Mouse (Mus musculus) liver, embryonic 13.5 days (tissue): Measurements from ENCODE around the gene Bclaf1. TPM values are rescaled to one million over a fixed set of nuclear protein-coding genes. Genes with fewer than 3 reads are reported as not detected.

Experiments
- ATAC-seq: fragments of 200-750 bp; cut with Nextera tagmentation; 2 replicates; pipeline ENCODE4 v1.8.0; 2017; ENCODE audit warnings: low read depth, mild to moderate bottlenecking, moderate number of reproducible peaks, moderate library complexity
- DNase-seq: peaks from one replicate; pipeline ENCODE4 v3.0.0; 2022
- H3K27ac ChIP-seq: fragments of 300-500 bp; sonication (generic); 2 replicates; pipeline ENCODE4 v1.5.1; 2015; ENCODE audit warnings: moderate library complexity, mild to moderate bottlenecking, inconsistent platforms
- H3K27me3 ChIP-seq: fragments of 300-500 bp; sonication (generic); 2 replicates; pipeline ENCODE4 v1.6.1; 2015; ENCODE audit warnings: mild to moderate bottlenecking, inconsistent platforms
- H3K36me3 ChIP-seq: fragments of 300-500 bp; sonication (generic); 2 replicates; pipeline ENCODE4 v1.6.1; 2015; ENCODE audit warnings: mild to moderate bottlenecking, inconsistent platforms
- H3K4me1 ChIP-seq: fragments of 300-500 bp; sonication (generic); replicated peaks from 2 replicates; pipeline ENCODE4 v1.6.1; 2015; ENCODE audit warnings: inconsistent platforms
- H3K4me2 ChIP-seq: fragments of 300-500 bp; sonication (generic); 2 replicates; pipeline ENCODE4 v1.6.1; 2015; ENCODE audit warnings: inconsistent platforms, mild to moderate bottlenecking, moderate library complexity
- H3K4me3 ChIP-seq: fragments of 300-500 bp; sonication (generic); replicated peaks from 2 replicates; pipeline ENCODE4 v1.5.1; 2015; ENCODE audit warnings: mild to moderate bottlenecking, inconsistent platforms
- H3K9ac ChIP-seq: fragments of 300-500 bp; sonication (generic); 2 replicates; pipeline ENCODE4 v1.6.1; 2015; ENCODE audit warnings: mild to moderate bottlenecking, inconsistent platforms
- H3K9me3 ChIP-seq: fragments of 300-500 bp; sonication (generic); replicated peaks from 2 replicates; pipeline ENCODE4 v1.6.1; 2016; ENCODE audit warnings: inconsistent platforms
- WGBS: fragments of 180-500 bp; shearing (Covaris S2); methylation state at CpG from one replicate; pipeline ENCODE4 v1.1.7; 2015; ENCODE audit not compliant: insufficient replicate concordance; 5-methylcytosine and 5-hydroxymethylcytosine counted together
- polyA plus RNA-seq: library from polyadenylated mRNA; unstranded; fragments of >200 nt; fragmentation: Nextera tagmentation; extraction: Ambion mirVana; gene quantifications from 2 replicates; pipeline ENCODE4 v1.2.1, GENCODE M21; 2015

Gene Bclaf1
- 57.1 and 68.8 TPM in 2 replicates for polyA plus RNA-seq

DNA sequence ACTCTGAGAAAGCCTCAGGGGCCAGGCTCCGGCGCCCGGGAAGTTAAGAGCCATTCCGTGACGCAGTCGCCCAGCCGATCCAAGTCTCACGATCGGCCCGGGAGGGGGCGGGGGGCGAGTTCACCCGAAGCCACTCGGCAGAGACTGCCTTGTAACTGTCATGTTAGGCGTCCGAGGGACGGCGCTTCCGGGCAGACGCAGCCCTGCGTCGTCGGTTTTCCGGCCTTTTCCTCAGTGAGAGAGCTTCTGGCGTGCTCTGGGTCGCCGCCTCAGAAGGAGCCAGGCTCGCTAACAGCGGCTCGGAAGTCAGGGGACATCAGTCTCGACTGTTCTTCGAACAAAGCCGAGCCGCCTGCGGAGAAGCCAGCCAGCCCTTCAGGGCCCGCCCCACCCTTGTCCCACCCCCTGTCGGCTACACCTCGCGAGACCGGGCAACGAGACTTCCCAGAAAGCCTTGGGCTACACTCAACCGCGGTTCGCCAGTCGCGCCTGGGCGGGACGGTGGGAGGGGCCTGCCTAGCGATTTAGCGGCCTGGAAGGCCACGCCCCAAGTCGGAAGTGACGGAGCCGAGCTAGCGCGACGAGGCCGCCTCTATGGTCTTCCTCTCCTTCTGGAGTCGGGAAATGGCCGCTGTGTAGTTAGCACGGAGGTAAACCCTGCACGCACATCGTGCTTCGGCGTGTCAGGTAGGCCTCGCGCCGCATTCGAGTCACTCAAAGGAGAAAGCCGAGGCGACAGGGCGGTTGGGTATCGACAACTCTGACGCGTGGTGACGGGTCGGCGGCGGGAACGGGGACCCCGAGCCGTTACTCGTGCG lies at the start of gene Bclaf1:
Gene Bclaf1 (plus strand): TSS at position 552 of the 818 bp plus-strand sequence.
- ATAC-seq, result peak; percentile 96
- Histone ChIP-seq H3K4me3 (peak within 1 kb of the TSS; percentile 95), H3K4me1 (peaks cover 35% of the 10 kb centered on the region), H3K36me3 (no peaks in the 10 kb centered on the region; the same call in 1 of the 2 replicates), H3K9ac (peak within 1 kb of the TSS; percentile 96), H3K27ac (peak within 1 kb of the TSS; percentile 98), H3K27me3 (no peaks in the 10 kb centered on the region), H3K9me3 (no peaks in the 10 kb centered on the region), H3K4me2 (peak within 1 kb of the TSS; percentile 81)
- peak; percentile 100 for DNase-seq
- WGBS, result under 1% methylated on average over 84 of the region's 84 CpGs

DNA sequence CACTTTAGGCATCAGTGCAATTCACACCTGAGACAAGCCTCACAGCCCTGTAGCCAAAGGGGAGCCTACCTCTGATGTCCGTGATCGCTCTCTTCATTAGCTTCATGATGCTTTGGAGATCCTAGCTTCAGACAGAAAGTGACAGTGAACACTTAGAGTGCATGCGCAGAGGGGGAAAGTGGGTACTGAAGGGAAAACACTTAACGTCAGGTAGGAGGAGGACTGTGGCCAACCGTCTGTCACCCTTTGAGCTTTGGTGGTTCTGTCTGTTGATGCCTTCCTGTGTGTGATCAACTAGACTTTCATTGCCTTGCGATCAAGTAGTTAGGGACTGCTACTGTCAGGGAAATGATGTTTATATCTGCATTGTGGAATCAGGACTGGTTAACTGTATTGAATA lies 49.4 kb upstream of the Bclaf1 start:
- H3K27me3 ChIP-seq, result no peaks in the 10 kb centered on the region
- no peak overlapping the region for H3K4me3 ChIP-seq
- H3K9me3 ChIP-seq, result no peaks in the 10 kb centered on the region
- ATAC-seq (no peak), DNase-seq (no peak)
- 0 out of 2 replicates have a peak, but pooled peaks cover 4% of the 10 kb centered on the region for H3K36me3 ChIP-seq
- H3K9ac ChIP-seq, result no peak overlapping the region
- no peak overlapping the region for H3K4me2 ChIP-seq
- H3K4me1 ChIP-seq, result peaks cover 4% of the 10 kb centered on the region
- WGBS, result 84% methylated on average over 6 of the region's 6 CpGs
- no peak overlapping the region for H3K27ac ChIP-seq

GRCm38 (mm10) chr10:20264479-20264878 lies 47.8 kb upstream of the Bclaf1 start:
- Histone ChIP-seq H3K4me3 (no peak overlapping the region), H3K36me3 (0 out of 2 replicates have a peak, but pooled peaks cover 4% of the 10 kb centered on the region), H3K4me2 (no peak overlapping the region), H3K4me1 (no peaks in the 10 kb centered on the region), H3K27ac (no peak overlapping the region), H3K9me3 (no peaks in the 10 kb centered on the region), H3K27me3 (no peaks in the 10 kb centered on the region), H3K9ac (no peak overlapping the region)
- WGBS, result 86% methylated on average over 7 of the region's 7 CpGs
- ATAC-seq, result no peak
- no peak for DNase-seq

GRCm38 (mm10) chr10:20267032-20267431 lies 45.2 kb upstream of the Bclaf1 start:
- Histone ChIP-seq H3K4me1 (no peaks in the 10 kb centered on the region), H3K9ac (no peak overlapping the region), H3K9me3 (no peaks in the 10 kb centered on the region), H3K27me3 (no peaks in the 10 kb centered on the region), H3K27ac (no peak overlapping the region), H3K4me3 (no peak overlapping the region), H3K4me2 (no peak overlapping the region), H3K36me3 (peaks cover 7% of the 10 kb centered on the region; the same call in 1 of the 2 replicates)
- DNase-seq (no peak), ATAC-seq (no peak)
- 62% methylated on average over 10 of the region's 10 CpGs for WGBS

DNA sequence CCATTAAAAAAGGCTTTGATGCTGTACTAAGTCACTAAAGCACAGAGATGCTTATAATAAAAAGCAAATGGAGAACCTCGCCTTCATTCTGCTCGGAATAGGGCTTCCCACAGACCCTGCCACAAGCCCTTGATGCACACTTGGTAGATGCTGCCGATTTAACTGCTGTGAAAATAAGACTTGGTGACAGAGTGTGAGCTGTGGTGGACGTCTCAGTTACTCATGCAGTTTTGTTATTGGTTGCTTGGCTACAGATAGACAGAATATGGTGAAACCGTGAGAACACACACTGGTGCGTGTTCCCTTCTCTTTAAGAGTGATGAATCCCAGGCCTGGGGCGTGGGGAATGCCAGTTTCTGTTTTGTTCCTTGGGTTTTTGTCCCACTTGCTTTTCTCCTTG lies 43.3 kb upstream of the Bclaf1 start:
- H3K27ac ChIP-seq, result no peak overlapping the region
- H3K4me2 ChIP-seq, result no peak overlapping the region
- WGBS, result 74% methylated on average over 7 of the region's 7 CpGs
- peaks cover 9% of the 10 kb centered on the region for H3K36me3 ChIP-seq
- no peaks in the 10 kb centered on the region for H3K27me3 ChIP-seq
- H3K4me3 ChIP-seq, result no peak overlapping the region
- H3K4me1 ChIP-seq, result peaks cover 10% of the 10 kb centered on the region
- H3K9ac ChIP-seq, result no peak overlapping the region
- H3K9me3 ChIP-seq, result no peaks in the 10 kb centered on the region
- ATAC-seq (no peak), DNase-seq (no peak)

GRCm38 (mm10) chr10:20272380-20272779 lies 39.9 kb upstream of the Bclaf1 start:
- Histone ChIP-seq H3K27ac (no peak overlapping the region), H3K4me1 (peaks cover 20% of the 10 kb centered on the region), H3K9ac (no peak overlapping the region), H3K9me3 (no peaks in the 10 kb centered on the region), H3K4me2 (no peak overlapping the region), H3K36me3 (peaks cover 5% of the 10 kb centered on the region), H3K27me3 (no peaks in the 10 kb centered on the region), H3K4me3 (no peak overlapping the region)
- no peak for DNase-seq
- 71% methylated on average over 5 of the region's 5 CpGs for WGBS
- no peak for ATAC-seq

- Histone ChIP-seq H3K9ac (no peak overlapping the region), H3K9me3 (no peaks in the 10 kb centered on the region), H3K4me1 (peaks cover 20% of the 10 kb centered on the region), H3K27me3 (no peaks in the 10 kb centered on the region), H3K4me3 (no peak overlapping the region), H3K36me3 (peaks cover 5% of the 10 kb centered on the region), H3K4me2 (no peak overlapping the region), H3K27ac (peak overlapping the region; percentile 34; the same call in 1 of the 2 replicates)
- ATAC-seq, result no peak
- no peak for DNase-seq
- WGBS, result 77% methylated on average over 15 of the region's 15 CpGs
Measured at GRCm38 (mm10) chr10:20273278-20273677, 39.0 kb upstream of the Bclaf1 start.

DNA sequence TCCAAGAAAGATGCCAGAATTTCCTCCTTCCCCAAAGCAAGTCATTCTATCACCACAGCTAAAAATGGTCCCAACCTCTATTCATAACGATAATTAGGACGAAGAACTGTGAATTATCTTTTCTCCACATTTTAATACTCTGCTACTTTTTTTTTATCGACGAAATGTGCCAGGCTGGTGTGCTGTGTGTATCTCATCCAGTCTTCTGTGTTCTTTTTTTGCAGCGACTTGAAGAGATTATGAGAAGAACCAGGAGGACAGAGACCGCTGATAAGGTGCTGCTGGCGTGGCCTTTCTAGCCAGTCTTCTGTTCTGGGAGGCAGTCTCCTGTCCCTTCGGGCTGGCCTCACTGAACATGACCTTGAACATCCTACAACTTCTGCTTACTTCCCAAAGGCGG lies 38.2 kb upstream of the Bclaf1 start:
- Histone ChIP-seq H3K4me2 (peak overlapping the region; percentile 29), H3K4me1 (peaks cover 20% of the 10 kb centered on the region), H3K9ac (no peak overlapping the region), H3K36me3 (peaks cover 8% of the 10 kb centered on the region), H3K27ac (peak overlapping the region; percentile 34), H3K4me3 (no peak overlapping the region), H3K9me3 (no peaks in the 10 kb centered on the region), H3K27me3 (no peaks in the 10 kb centered on the region)
- ATAC-seq (peak; percentile 88), DNase-seq (peak; percentile 31)
- WGBS, result 30% methylated on average over 9 of the region's 9 CpGs

DNA sequence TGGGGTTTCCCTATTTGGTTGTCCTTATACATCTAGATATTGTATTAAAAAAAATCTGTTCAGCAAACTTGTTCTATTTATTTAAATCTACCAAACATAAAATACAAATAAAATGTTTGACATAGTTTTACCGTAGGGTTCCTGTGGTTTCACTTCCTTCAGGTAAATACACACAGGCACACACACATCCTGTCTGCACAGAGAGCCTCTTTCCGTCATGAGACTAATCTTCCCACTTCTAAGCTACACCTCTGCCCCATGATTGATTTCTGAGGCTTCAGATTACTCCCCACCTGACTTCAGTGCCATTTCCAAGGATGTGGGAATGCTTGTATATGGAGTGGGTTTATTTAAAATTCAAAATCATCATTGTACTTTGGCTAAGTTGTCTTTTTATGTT lies 30.8 kb upstream of the Bclaf1 start:
- no peak overlapping the region for H3K9ac ChIP-seq
- H3K4me2 ChIP-seq, result no peak overlapping the region
- H3K27me3 ChIP-seq, result no peaks in the 10 kb centered on the region
- 53% methylated on average over 2 of the region's 2 CpGs for WGBS
- H3K36me3 ChIP-seq, result peaks cover 8% of the 10 kb centered on the region
- H3K4me1 ChIP-seq, result peaks cover 11% of the 10 kb centered on the region
- no peak for DNase-seq
- no peaks in the 10 kb centered on the region for H3K9me3 ChIP-seq
- no peak overlapping the region for H3K27ac ChIP-seq
- H3K4me3 ChIP-seq, result no peak overlapping the region
- no peak for ATAC-seq

DNA sequence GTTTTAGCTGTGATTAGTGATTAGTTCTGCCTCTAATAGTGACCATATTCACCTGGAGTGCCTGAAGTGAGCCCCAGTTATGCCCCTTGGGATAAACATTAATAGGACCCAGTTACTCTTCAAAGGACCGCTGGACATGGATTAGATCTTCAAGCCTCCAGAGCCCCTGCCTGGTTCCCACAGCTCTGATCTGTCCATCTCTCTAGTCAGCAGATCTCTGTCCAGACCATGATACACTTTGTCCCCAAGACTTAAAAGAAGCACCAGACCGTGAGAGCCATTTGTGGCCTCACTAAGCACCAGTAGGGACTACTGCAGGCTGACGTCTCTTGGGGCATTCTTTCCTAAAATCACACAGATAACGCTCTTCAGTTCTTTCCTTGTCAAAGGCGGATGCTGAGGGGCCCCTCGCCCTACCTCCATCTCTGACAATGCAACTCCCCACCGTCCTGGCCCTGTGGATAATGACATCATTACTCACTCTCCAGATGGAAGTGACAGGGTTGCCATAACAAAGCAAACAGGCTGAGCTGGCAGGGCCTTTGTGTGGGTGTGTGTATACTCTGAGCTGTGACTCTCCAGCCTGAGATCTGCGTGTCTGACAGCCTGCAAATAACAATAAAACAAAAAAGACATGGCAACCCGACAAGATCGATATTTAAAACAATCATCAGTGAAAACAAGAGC lies 26.8 kb upstream of the Bclaf1 start:
- Histone ChIP-seq H3K36me3 (peaks cover 3% of the 10 kb centered on the region; the same call in 1 of the 2 replicates), H3K27me3 (no peaks in the 10 kb centered on the region), H3K27ac (no peak overlapping the region), H3K4me3 (no peak overlapping the region), H3K9me3 (no peaks in the 10 kb centered on the region), H3K4me1 (peaks cover 12% of the 10 kb centered on the region), H3K9ac (no peak overlapping the region), H3K4me2 (no peak overlapping the region)
- 29% methylated on average over 10 of the region's 10 CpGs for WGBS
- ATAC-seq (peak; percentile 53), DNase-seq (no peak)

- H3K36me3 ChIP-seq, result no peaks in the 10 kb centered on the region
- WGBS, result 68% methylated on average over 15 of the region's 15 CpGs
- DNase-seq (no peak), ATAC-seq (no peak)
- no peak overlapping the region for H3K4me3 ChIP-seq
- no peaks in the 10 kb centered on the region for H3K27me3 ChIP-seq
- no peaks in the 10 kb centered on the region for H3K9me3 ChIP-seq
- no peak overlapping the region for H3K27ac ChIP-seq
- H3K4me2 ChIP-seq, result no peak overlapping the region
- H3K9ac ChIP-seq, result no peak overlapping the region
- H3K4me1 ChIP-seq, result peaks cover 17% of the 10 kb centered on the region
Measured at GRCm38 (mm10) chr10:20285994-20286836, 26.1 kb upstream of the Bclaf1 start.
